Mouse (Mus musculus): ENCODE data around the gene Rsph14.

Rsph14 gene

GRCm38 (mm10) chr10:75032395-75032794, at the start of gene Rsph14:
TSS of gene Rsph14 (minus strand) at chr10:75032586.
- DNase-seq (ENCODE audit: low spot score in 2 of 2) = peak; percentile 77 to 80

GRCm38 (mm10) chr10:75078174-75079128, 46.1 kb upstream of the Rsph14 start:
- DNase-seq (ENCODE audit: low spot score in 2 of 2) = no peak

GRCm38 (mm10) chr10:75075665-75076064, 43.3 kb upstream of the Rsph14 start:
- no peak for DNase-seq (ENCODE audit: low spot score in 2 of 2)

GRCm38 (mm10) chr10:75070281-75070976, 38.0 kb upstream of the Rsph14 start:
- DNase-seq (ENCODE audit: low spot score in 2 of 2) = no peak

GRCm38 (mm10) chr10:75068624-75069328, 36.4 kb upstream of the Rsph14 start:
- no peak for DNase-seq (ENCODE audit: low spot score in 2 of 2)

- DNase-seq (ENCODE audit: low spot score in 2 of 2) = no peak
Observed at GRCm38 (mm10) chr10:75068086-75068485, 35.7 kb upstream of the Rsph14 start.

- no peak for DNase-seq (ENCODE audit: low spot score in 2 of 2)
Observed at GRCm38 (mm10) chr10:75067446-75067845, 35.1 kb upstream of the Rsph14 start.

- no peak for DNase-seq (ENCODE audit: low spot score in 2 of 2)
Observed at GRCm38 (mm10) chr10:75065691-75066090, 33.3 kb upstream of the Rsph14 start.

GRCm38 (mm10) chr10:75063301-75063965, 31.0 kb upstream of the Rsph14 start:
- no peak for DNase-seq (ENCODE audit: low spot score in 2 of 2)

GRCm38 (mm10) chr10:75062621-75063020, 30.2 kb upstream of the Rsph14 start:
- no peak for DNase-seq (ENCODE audit: low spot score in 2 of 2)

- DNase-seq (ENCODE audit: low spot score in 2 of 2) = no peak
Observed at GRCm38 (mm10) chr10:75062189-75062561, 29.8 kb upstream of the Rsph14 start.

- DNase-seq (ENCODE audit: low spot score in 2 of 2) = no peak
Observed at GRCm38 (mm10) chr10:75061341-75062188, 29.2 kb upstream of the Rsph14 start.

- DNase-seq (ENCODE audit: low spot score in 2 of 2) = no peak
Observed at GRCm38 (mm10) chr10:75060843-75061235, 28.5 kb upstream of the Rsph14 start.

- peak; percentile 49 to 59 for DNase-seq (ENCODE audit: low spot score in 2 of 2)
Observed at GRCm38 (mm10) chr10:75060217-75060842, 27.9 kb upstream of the Rsph14 start, which contains the start of gene Bcr. TSS of gene Bcr (plus strand) at chr10:75060592.

GRCm38 (mm10) chr10:75059396-75059795, 27.0 kb upstream of the Rsph14 start:
- DNase-seq (ENCODE audit: low spot score in 2 of 2) = peak in 1 of 2 experiments; percentile 71

- no peak for DNase-seq (ENCODE audit: low spot score in 2 of 2)
Observed at GRCm38 (mm10) chr10:75058761-75059395, 26.5 kb upstream of the Rsph14 start.

- DNase-seq (ENCODE audit: low spot score in 2 of 2) = no peak
Observed at GRCm38 (mm10) chr10:75058336-75058735, 25.9 kb upstream of the Rsph14 start.

GRCm38 (mm10) chr10:75056255-75056654, 23.9 kb upstream of the Rsph14 start:
- DNase-seq (ENCODE audit: low spot score in 2 of 2) = no peak

- no peak for DNase-seq (ENCODE audit: low spot score in 2 of 2)
Observed at GRCm38 (mm10) chr10:75055672-75056071, 23.3 kb upstream of the Rsph14 start.

GRCm38 (mm10) chr10:75054125-75054524, 21.7 kb upstream of the Rsph14 start:
- DNase-seq (ENCODE audit: low spot score in 2 of 2) = no peak
